Mouse (Mus musculus): ENCODE measurements around the gene Mettl7b. TPM values are rescaled to one million over a fixed set of nuclear protein-coding genes. Genes with fewer than 3 reads are reported as not detected.

The Mettl7b gene
- total RNA-seq (2023) = not detected

DNA sequence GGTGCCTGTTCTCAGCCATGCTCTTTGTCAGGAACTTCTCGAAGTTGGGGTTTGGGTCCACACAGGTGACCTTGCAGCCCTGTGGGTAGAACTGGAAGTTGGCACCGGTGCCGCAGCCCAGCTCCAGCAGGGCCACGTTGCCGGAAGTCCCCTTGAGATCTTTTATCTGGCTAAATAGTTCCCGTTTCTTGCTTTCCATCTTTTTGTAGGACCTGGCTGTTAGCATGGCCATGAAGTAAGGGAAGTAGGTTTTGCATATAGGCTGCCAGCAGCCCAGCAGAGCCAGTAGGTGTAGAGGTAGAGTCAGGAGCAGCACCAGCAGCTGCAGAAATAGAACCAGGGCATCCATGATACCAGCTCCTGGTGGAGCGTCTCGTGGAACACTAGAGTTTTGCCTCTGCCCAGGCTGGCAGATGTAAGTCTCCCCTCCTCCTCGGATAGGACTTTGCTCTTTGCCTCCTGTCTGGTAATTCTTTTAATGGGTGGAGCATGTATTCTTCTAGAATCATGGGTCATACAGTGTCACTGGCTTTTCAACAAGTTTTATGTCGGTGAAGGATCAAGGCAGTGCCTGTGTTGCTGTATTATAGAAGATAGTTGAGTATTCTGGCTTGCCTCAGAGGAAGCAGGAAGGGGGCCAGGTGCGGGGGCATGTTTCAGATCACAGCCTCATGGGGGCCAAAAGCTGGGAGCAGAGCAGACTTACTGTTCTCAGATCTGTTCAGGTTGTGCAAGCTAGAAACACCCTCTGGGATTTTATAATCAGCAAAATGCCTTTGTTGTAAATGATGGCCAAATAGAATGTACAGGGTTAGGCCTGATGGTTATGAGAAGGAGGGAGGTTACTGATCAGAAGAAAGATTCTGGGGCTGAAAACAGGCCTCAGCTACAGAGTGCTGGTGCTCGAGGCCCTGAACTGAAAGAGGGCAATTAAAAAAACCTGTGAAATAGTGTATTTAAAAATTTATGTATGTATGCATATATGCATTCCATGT lies at the start of gene Mettl7b:
TSS of gene Mettl7b (minus strand) at position 399 of the 995 bp plus-strand sequence.

DNA sequence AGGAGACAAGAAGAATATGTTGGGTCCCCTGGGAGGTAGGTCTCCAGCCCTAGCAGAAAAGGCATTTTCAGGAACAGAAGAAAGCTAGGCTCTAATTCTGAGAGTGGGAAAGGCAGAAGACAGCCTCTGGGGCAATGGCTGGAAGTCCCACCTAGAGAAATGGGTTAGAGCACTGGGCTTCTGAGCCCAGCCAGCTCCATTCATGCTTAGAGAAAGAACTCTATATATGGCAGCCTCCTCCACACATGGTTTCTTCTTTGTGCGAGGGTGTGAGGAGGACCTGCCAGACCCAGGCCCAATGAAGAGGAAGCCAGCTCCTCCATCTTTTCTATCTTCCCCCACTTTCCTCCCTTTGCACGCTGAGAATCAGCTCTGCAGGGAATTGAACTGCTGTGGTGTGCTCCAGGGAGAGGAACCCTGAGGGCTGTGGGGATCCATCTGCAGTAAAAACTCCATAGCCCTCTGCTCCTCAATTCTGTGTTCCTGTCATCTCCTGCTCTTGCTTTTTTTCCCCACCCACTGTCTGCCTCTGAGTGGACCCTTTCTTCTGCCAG lies 49.6 kb upstream of the Mettl7b start, which contains the start of gene Olfr763:
TSS of gene Olfr763 (plus strand) at position 504 of the 554 bp plus-strand sequence.

DNA sequence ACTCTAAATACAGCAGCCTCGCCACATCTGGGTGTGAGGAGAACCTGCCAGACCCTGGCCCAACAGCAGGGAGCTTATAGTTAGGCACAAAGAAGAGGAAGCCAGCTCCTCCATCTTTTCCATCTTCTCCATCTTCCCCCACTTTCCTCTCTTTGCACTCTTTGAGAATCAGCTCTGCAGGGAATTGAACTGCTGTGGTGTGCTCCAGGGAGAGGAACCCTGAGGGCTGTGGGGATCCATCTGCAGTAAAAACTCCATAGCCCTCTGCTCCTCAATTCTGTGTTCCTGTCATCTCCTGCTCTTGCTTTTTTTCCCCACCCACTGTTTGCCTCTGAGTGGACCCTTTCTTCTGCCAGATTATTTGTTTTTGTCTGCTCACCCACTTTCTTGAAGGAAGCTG lies 28.3 kb upstream of the Mettl7b start, which contains the start of gene Olfr9:
TSS of gene Olfr9 (plus strand) at position 301 of the 400 bp plus-strand sequence.

DNA sequence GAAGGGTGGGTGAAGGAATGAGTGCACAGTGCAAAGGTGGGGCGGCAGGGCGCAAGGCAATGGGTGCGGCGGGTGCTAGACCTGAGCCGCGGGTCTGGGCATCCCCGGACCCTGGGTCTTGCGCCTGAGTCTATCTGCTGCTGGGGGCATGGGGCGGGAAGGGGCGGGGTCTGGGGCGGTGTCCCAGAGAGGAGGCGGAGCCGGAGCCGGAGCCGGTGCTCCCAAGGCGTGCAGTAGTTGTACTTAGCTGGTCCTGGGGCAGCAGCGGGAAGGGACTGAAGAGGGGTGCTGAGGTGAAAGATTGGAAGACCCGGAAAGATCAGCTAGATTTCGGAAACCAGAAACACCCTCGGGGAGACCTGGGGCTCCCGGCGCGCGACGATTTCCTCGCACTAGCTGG lies 27.2 kb downstream of the Mettl7b start, which contains the start of gene Itga7:
TSS of gene Itga7 (plus strand) at position 245 of the 400 bp plus-strand sequence.

DNA sequence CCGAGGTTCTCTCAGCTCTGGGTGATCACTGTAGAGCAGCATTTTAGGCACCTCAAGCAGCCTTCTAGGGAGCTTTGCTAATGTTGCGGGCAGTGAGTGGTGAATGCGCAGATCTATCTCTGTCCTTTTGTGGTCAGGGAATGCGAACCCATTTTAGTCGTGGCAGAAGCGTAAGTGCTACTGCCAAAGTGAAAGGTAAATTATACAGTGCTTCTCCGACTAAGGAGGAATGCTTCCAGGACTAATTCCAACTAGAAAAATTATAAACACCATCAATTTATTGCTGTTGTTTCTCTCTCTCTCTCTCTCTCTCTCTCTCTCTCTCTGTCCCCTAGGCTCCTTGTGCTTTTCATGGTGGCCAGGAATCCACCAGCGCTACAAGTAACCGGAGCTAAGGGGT lies 36.9 kb downstream of the Mettl7b start, which contains the start of gene Bloc1s1:
TSS of gene Bloc1s1 (minus strand) at position 101 of the 400 bp plus-strand sequence.

DNA sequence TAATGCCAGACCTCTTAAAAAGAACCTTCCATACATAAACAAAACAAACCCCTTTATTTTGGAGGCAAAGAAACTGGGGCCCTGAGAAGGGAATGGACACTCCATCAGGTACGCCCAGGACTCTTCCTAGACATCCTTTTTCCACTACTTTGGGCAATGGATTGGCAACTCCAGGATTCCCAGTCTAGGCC lies 38.1 kb downstream of the Mettl7b start, which contains the start of gene Rdh5:
TSS of gene Rdh5 (minus strand) at position 67 of the 191 bp plus-strand sequence.

Other genes with a start within 250 kb of the Mettl7b start
- gene Dgka, start 216.1 kb downstream of the Mettl7b start, total RNA-seq (2023) = 10 to 100 TPM; 50.1 to 52.9 TPM
- 10 to 100 TPM; 18.5 to 21.6 TPM for gene Pym1, start 213.1 kb downstream of the Mettl7b start, total RNA-seq (2023)
- gene Mmp19, start 170.1 kb downstream of the Mettl7b start, total RNA-seq (2023) = 1 to 10 TPM; 4.4 to 6.1 TPM
- 10 to 100 TPM; 67.2 to 71.3 TPM for gene Dnajc14, start 156.9 kb downstream of the Mettl7b start, total RNA-seq (2023)
- gene Tmem198b, start 156.6 kb downstream of the Mettl7b start, total RNA-seq (2023) = 1 to 10 TPM; 4.8 to 5.1 TPM
- gene Sarnp, start 143.7 kb downstream of the Mettl7b start, total RNA-seq (2023) = 10 to 100 TPM; 33.1 to 39.1 TPM
- gene Ormdl2, start 139.3 kb downstream of the Mettl7b start, total RNA-seq (2023) = 10 to 100 TPM; 17.9 to 23.0 TPM
- gene Gdf11, start 69.3 kb downstream of the Mettl7b start, total RNA-seq (2023) = under 1 TPM; 0.15 to 0.20 TPM
- 100 to 1,000 TPM; 129 to 165 TPM for gene Cd63, start 60.0 kb downstream of the Mettl7b start, total RNA-seq (2023)
- 1 to 10 TPM; 5.5 to 6.2 TPM for gene Rdh5, start 38.1 kb downstream of the Mettl7b start, total RNA-seq (2023)
- gene Bloc1s1, start 37.0 kb downstream of the Mettl7b start, total RNA-seq (2023) = 100 to 1,000 TPM; 100 to 105 TPM
- gene Itga7, start 27.2 kb downstream of the Mettl7b start, total RNA-seq (2023) = under 1 TPM; 0.13 to 0.42 TPM
- not detected for gene Olfr9, start 28.4 kb upstream of the Mettl7b start, total RNA-seq (2023)
- gene Olfr763, start 49.8 kb upstream of the Mettl7b start, total RNA-seq (2023) = not detected
- gene Olfr764-ps1, start 78.9 kb upstream of the Mettl7b start, total RNA-seq (2023) = not detected
- gene Olfr765, start 89.0 kb upstream of the Mettl7b start, total RNA-seq (2023) = not detected
- gene Olfr766-ps1, start 108.0 kb upstream of the Mettl7b start, total RNA-seq (2023) = not detected
- not detected for gene Olfr767, start 121.9 kb upstream of the Mettl7b start, total RNA-seq (2023)
- not detected for gene Olfr768, start 138.4 kb upstream of the Mettl7b start, total RNA-seq (2023)
- not detected for gene Olfr769, start 156.9 kb upstream of the Mettl7b start, total RNA-seq (2023)
- gene Olfr770, start 178.0 kb upstream of the Mettl7b start, total RNA-seq (2023) = not detected
- not detected for gene Olfr771, start 203.8 kb upstream of the Mettl7b start, total RNA-seq (2023)
- gene Olfr772, start 216.9 kb upstream of the Mettl7b start, total RNA-seq (2023) = not detected
- gene Olfr773, start 226.4 kb upstream of the Mettl7b start, total RNA-seq (2023) = not detected